Mouse (Mus musculus) CH12.LX (cell line): ENCODE data around the gene Rora. TPM values are rescaled to one million over a fixed set of nuclear protein-coding genes. Genes with fewer than 3 reads are reported as not detected.

Experiments
- DNase-seq: peaks from one replicate; pipeline ENCODE4 v3.0.0-alpha.2; 2013; ENCODE audit errors: extremely low read depth
- H3K27ac ChIP-seq: 2 replicates; pipeline ENCODE4 v1.5.1; 2012; ENCODE audit warnings: low read depth, mild to moderate bottlenecking, control low read depth, moderate library complexity; ENCODE audit not compliant: insufficient read depth
- H3K27me3 ChIP-seq: replicated peaks from 2 replicates; pipeline ENCODE3; 2012; ENCODE audit warnings: inconsistent platforms
- H3K36me3 ChIP-seq, 2 experiments: replicated peaks in 1 of 2; 2 replicates each; pipeline versions ENCODE3 to v1.6.1; 2012; ENCODE audit warnings: inconsistent platforms in 1 of 2, low read length in 1 of 2, mild to moderate bottlenecking in 1 of 2, mixed read lengths in 1 of 2, moderate library complexity in 1 of 2; ENCODE audit not compliant: control insufficient read depth in 1 of 2, insufficient read depth in 1 of 2
- H3K4me1 ChIP-seq, 2 experiments: 2 replicates each; pipeline ENCODE4 v1.6.1; 2012; ENCODE audit warnings: inconsistent platforms in 1 of 2, moderate library complexity in 1 of 2; ENCODE audit not compliant: insufficient read depth in 2 of 2, control insufficient read depth in 1 of 2
- H3K4me2 ChIP-seq: 2 replicates; pipeline ENCODE4 v1.6.1; 2012; ENCODE audit warnings: low read depth, mild to moderate bottlenecking, control low read depth; ENCODE audit not compliant: poor library complexity, insufficient read depth, severe bottlenecking
- H3K4me3 ChIP-seq, 3 experiments: fragments of 150-350 bp in 1 of 3; sonication (generic) in 1 of 3; replicated peaks in 1 of 3; 2 replicates each; pipeline versions ENCODE3 to v1.5.1; 2011 to 2012; ENCODE audit warnings: low read depth in 2 of 3, low read length in 2 of 3, mild to moderate bottlenecking in 2 of 3, moderate library complexity in 2 of 3, control low read depth in 1 of 3, improper control_type of control experiment in 1 of 3, inconsistent platforms in 1 of 3, mixed read lengths in 1 of 3; ENCODE audit not compliant: poor library complexity in 1 of 3
- H3K79me2 ChIP-seq: replicated peaks from 2 replicates; pipeline ENCODE4 v1.6.1; 2012; ENCODE audit warnings: mild to moderate bottlenecking, moderate library complexity; ENCODE audit not compliant: control insufficient read depth, poor library complexity, insufficient read depth, severe bottlenecking; ENCODE audit errors: extremely low read depth
- H3K9ac ChIP-seq: 2 replicates; pipeline ENCODE4 v1.6.1; 2012; ENCODE audit warnings: low read depth, mild to moderate bottlenecking, control low read depth, moderate library complexity; ENCODE audit not compliant: insufficient read depth
- H3K9me3 ChIP-seq: replicated peaks from 2 replicates; pipeline ENCODE3; 2012; ENCODE audit warnings: low read length, inconsistent platforms, mixed read lengths
- ELF1 ChIP-seq: IDR thresholded peaks from 2 replicates; pipeline ENCODE4 v1.6.1; 2014; ENCODE audit warnings: low read depth, mild to moderate bottlenecking, inconsistent platforms, low read length, improper control_type of control experiment
- EP300 ChIP-seq: IDR thresholded peaks from 2 replicates; pipeline ENCODE4 v1.6.1; 2011; ENCODE audit warnings: low read length, improper control_type of control experiment
- ETS1 ChIP-seq: conservative IDR thresholded peaks from 2 replicates; pipeline ENCODE4 v1.6.1; 2012; ENCODE audit warnings: low read depth, mild to moderate bottlenecking, inconsistent platforms, low read length, improper control_type of control experiment, moderate library complexity
- GABPA ChIP-seq: IDR thresholded peaks from 2 replicates; pipeline ENCODE4 v1.6.1; 2012; ENCODE audit warnings: low read depth, low read length, improper control_type of control experiment, inconsistent platforms; ENCODE audit not compliant: insufficient replicate concordance
- HCFC1 ChIP-seq: IDR thresholded peaks from 2 replicates; pipeline ENCODE4 v1.6.1; 2012; ENCODE audit warnings: low read depth, mild to moderate bottlenecking, inconsistent platforms, low read length, improper control_type of control experiment
- JUN ChIP-seq: IDR thresholded peaks from 2 replicates; pipeline ENCODE4 v1.6.1; 2011; ENCODE audit warnings: low read depth, mild to moderate bottlenecking, low read length, improper control_type of control experiment, moderate library complexity; ENCODE audit not compliant: insufficient read depth
- JUND ChIP-seq: conservative IDR thresholded peaks from 2 replicates; pipeline ENCODE4 v1.6.1; 2011; ENCODE audit warnings: low read depth, low read length, improper control_type of control experiment
- KAT2A ChIP-seq: IDR thresholded peaks from 2 replicates; pipeline ENCODE4 v1.6.1; 2012; ENCODE audit warnings: low read length, improper control_type of control experiment, inconsistent platforms; ENCODE audit not compliant: insufficient replicate concordance
- MAFK ChIP-seq: IDR thresholded peaks from 2 replicates; pipeline ENCODE4 v1.6.1; 2011; ENCODE audit warnings: low read length, improper control_type of control experiment; ENCODE audit not compliant: insufficient replicate concordance
- MAX ChIP-seq: IDR thresholded peaks from 2 replicates; pipeline ENCODE4 v1.6.1; 2011; ENCODE audit warnings: low read length, improper control_type of control experiment
- MAZ ChIP-seq: IDR thresholded peaks from 2 replicates; pipeline ENCODE4 v1.6.1; 2012; ENCODE audit warnings: low read depth, mild to moderate bottlenecking, inconsistent platforms, low read length, improper control_type of control experiment, moderate library complexity
- MYC ChIP-seq: IDR thresholded peaks from 2 replicates; pipeline ENCODE4 v1.6.1; 2011; ENCODE audit warnings: low read depth, mild to moderate bottlenecking, improper control_type of control experiment, low read length
- POLR2A ChIP-seq: IDR thresholded peaks from 2 replicates; pipeline ENCODE4 v1.6.1; 2011; ENCODE audit warnings: low read depth, mild to moderate bottlenecking, improper control_type of control experiment, low read length
- POLR2AphosphoS2 ChIP-seq: IDR thresholded peaks from 2 replicates; pipeline ENCODE4 v1.6.1; 2011; ENCODE audit warnings: low read depth, low read length, improper control_type of control experiment
- RAD21 ChIP-seq: IDR thresholded peaks from 2 replicates; pipeline ENCODE4 v1.6.1; 2011; ENCODE audit warnings: low read depth, mild to moderate bottlenecking, low read length, improper control_type of control experiment, moderate library complexity
- RCOR1 ChIP-seq: conservative IDR thresholded peaks from 2 replicates; pipeline ENCODE4 v1.6.1; 2012; ENCODE audit warnings: low read depth, mild to moderate bottlenecking, inconsistent platforms, low read length, improper control_type of control experiment
- USF1 ChIP-seq: IDR thresholded peaks from 2 replicates; pipeline ENCODE4 v1.6.1; 2014; ENCODE audit warnings: low read depth, mild to moderate bottlenecking, inconsistent platforms, low read length, improper control_type of control experiment
- USF2 ChIP-seq: conservative IDR thresholded peaks from 2 replicates; pipeline ENCODE4 v1.6.1; 2011; ENCODE audit warnings: low read depth, low read length, improper control_type of control experiment
- dilution Hi-C: fragments of 300-500 bp; cut with MboI; formaldehyde crosslinking; loops from 2 replicates; pipeline ENCODE4 v1.14.3; 2020; ENCODE audit warnings: low sequenced_read_pairs; ENCODE audit not compliant: extremely low pct_unique_long_range_greater_than_20kb, extremely low pct_ligation_motif_present
- in situ Hi-C: fragments of 300-500 bp; cut with MboI; formaldehyde crosslinking; loops from 3 replicates; pipeline ENCODE4 v1.14.3; 2019; ENCODE audit warnings: low sequenced_read_pairs, low pct_ligation_motif_present, low pct_unique_long_range_greater_than_20kb, mixed read lengths
- polyA plus RNA-seq: library from polyadenylated mRNA; unstranded; fragments of >175 nt; gene quantifications from 2 replicates; pipeline ENCODE4 v1.2.1, GENCODE M21; 2012; ENCODE audit warnings: low read depth; ENCODE audit not compliant: insufficient read length
- total RNA-seq, 2 experiments: library from RNA; depleted of rRNA; stranded (reverse); fragments of 300-350 nt in 1 of 2; fragments of >200 nt in 1 of 2; gene quantifications; 2 replicates each; pipeline ENCODE4 v1.2.3; 2012 to 2014

Rora gene
- total and polyA plus RNA-seq, 3 experiments: 0.36 to 0.66 (median 0.64) TPM

GRCm38 (mm10) chr9:69298566-69299335 is 645.2 kb downstream of the Rora start:
- no peaks in the 10 kb centered on the region for H3K9me3 ChIP-seq
- peaks cover 0 to 19% of the 10 kb centered on the region in 2 experiments; a peak in 2 of 4 replicates for H3K4me1 ChIP-seq
- no peaks in the 10 kb centered on the region for H3K79me2 ChIP-seq
- TF ChIP-seq JUN (no peak), MAX (no peak), USF2 (no peak), USF1 (no peak), POLR2AphosphoS2 (no peak), HCFC1 (no peak), MAFK (no peak), GABPA (no peak), KAT2A (no peak)
- dilution Hi-C loops (no loop called here), in situ Hi-C loops (loop anchor here (25.0 kb wide), 1 partner anchor 336 kb away; no protein-coding TSS in a partner anchor)
- H3K4me3 ChIP-seq: no peak overlapping the region
- no peak overlapping the region for H3K4me2 ChIP-seq
- no peaks in the 10 kb centered on the region for H3K36me3 ChIP-seq
- no peak for DNase-seq
- no peaks in the 10 kb centered on the region for H3K27me3 ChIP-seq
- no peak overlapping the region for H3K27ac ChIP-seq
- no peak overlapping the region for H3K9ac ChIP-seq

DNA sequence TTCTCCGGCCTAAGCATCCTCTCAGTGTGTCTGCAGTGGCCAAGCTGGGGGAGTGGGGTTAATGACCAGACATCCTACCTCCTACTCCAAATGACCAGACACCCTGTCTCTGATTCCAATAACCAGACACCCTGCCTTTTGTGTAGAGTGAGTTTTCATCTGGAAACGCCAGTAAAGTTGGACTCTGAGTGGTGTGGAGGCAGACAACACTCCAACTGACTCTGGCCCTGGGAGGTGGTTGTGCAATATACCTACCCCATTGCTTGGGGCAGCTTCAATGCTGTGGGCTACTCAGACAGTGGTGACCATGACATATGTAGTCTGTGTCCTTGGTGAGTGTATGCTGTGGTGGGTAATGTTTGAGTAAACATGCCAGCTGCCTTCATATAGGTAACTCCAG is 645.9 kb downstream of the Rora start:
- Histone ChIP-seq H3K79me2 (no peaks in the 10 kb centered on the region), H3K4me2 (no peak overlapping the region), H3K27me3 (no peaks in the 10 kb centered on the region), H3K9ac (no peak overlapping the region), H3K4me1 (peaks cover 3 to 27% of the 10 kb centered on the region in 2 experiments; a peak in 3 of 4 replicates), H3K36me3 (no peaks in the 10 kb centered on the region), H3K4me3 (no peak overlapping the region), H3K9me3 (no peaks in the 10 kb centered on the region), H3K27ac (no peak overlapping the region)
- in situ Hi-C loops (loop anchor here (25.0 kb wide), 1 partner anchor 337 kb away; no protein-coding TSS in a partner anchor), dilution Hi-C loops (no loop called here)
- no peak for DNase-seq
- no peak for TF ChIP-seq MAX
- no peak for TF ChIP-seq JUND
- TF ChIP-seq POLR2A: no peak
- TF ChIP-seq EP300: no peak
- TF ChIP-seq MYC: no peak

DNA sequence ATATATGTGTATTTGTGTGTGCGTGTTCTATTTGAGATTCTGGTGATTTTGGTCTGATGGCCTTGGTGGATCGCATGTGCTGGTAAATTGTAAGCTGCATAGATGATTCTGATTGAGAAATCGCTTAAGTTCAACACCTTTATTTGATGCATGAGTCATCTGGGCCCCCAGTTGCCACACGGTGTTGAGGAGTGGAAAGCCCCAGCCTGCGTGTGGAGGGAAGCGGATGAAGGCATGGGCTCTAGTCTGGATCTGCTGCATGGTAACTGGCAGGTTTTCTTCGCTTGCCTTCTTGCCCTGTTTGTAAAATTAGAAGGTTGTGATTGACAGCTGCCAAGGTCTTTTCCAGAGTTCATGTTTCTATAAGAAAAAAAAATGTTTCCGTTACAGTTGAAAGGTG is 646.7 kb downstream of the Rora start:
- in situ Hi-C loops (no loop called here), dilution Hi-C loops (no loop called here)
- DNase-seq: no peak
- Histone ChIP-seq H3K4me3 (no peak overlapping the region), H3K27ac (no peak overlapping the region), H3K9ac (no peak overlapping the region), H3K27me3 (no peaks in the 10 kb centered on the region), H3K4me1 (peaks cover 3 to 35% of the 10 kb centered on the region in 2 experiments; a peak in 3 of 4 replicates), H3K36me3 (no peaks in the 10 kb centered on the region), H3K79me2 (no peaks in the 10 kb centered on the region), H3K9me3 (no peaks in the 10 kb centered on the region), H3K4me2 (no peak overlapping the region)
- TF ChIP-seq RCOR1 (no peak), MAZ (no peak), ELF1 (no peak), ETS1 (no peak), RAD21 (no peak)
